Mouse (Mus musculus) cerebellum, adult 18-20 months (tissue): ENCODE results near the gene Lamb3.
"Not testable (repeated sequence)": the region's sequence is repeated elsewhere in the genome, so short reads cannot be mapped to it uniquely, and the experiment has no call there.

ENCODE experiments used
- DNase-seq, 2 experiments: peaks; one replicate each; pipeline ENCODE4 v3.0.0; 2021

Gene Lamb3

GRCm38 (mm10) chr1:193285766-193286325 lies 78.3 kb downstream of the Lamb3 start:
- DNase-seq: not testable (repeated sequence)

- DNase-seq: no peak
Measured at GRCm38 (mm10) chr1:193287578-193287977, 80.1 kb downstream of the Lamb3 start.

GRCm38 (mm10) chr1:193289076-193289475 lies 81.6 kb downstream of the Lamb3 start:
- DNase-seq: no peak

DNA sequence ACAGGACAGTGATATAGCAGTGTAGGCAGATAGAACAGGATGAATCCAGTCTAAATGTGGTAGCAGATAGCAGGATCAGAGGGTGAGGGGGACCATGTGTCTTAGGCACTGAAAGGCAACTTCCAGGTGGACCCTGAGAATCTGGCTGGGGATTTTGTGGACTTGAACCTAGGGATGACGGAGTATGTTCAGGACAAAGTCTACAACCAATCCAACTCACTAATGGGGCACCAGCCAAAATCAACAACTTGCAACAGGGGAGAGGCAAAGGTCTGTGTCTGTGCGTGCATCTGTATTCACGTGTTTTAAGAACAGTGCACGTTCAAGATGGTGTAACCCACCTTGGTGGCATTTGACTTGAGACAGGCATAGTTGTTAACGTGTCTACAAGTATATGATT lies 82.4 kb downstream of the Lamb3 start:
- DNase-seq: no peak

GRCm38 (mm10) chr1:193290686-193291085 lies 83.2 kb downstream of the Lamb3 start:
- DNase-seq: no peak

DNA sequence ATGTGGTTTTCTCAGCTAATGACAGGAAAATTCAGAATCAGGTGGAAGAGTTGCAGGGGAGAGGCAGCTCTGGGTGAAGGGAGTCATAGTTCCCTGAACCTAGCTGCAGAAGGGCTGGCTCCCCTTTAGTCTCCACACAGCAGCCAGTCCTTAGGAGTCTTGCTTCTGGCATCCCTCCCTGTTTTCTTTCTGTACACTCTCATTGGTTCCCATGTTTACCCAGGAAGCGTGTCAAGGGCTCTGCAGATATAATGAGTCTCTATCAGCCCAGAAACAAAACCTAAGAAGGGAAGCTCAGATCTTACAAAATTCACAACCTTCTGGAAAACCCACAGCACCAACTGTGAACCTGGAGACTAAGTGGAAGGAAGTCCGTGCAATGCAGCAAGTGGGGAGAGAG lies 85.5 kb downstream of the Lamb3 start:
- no peak for DNase-seq

DNA sequence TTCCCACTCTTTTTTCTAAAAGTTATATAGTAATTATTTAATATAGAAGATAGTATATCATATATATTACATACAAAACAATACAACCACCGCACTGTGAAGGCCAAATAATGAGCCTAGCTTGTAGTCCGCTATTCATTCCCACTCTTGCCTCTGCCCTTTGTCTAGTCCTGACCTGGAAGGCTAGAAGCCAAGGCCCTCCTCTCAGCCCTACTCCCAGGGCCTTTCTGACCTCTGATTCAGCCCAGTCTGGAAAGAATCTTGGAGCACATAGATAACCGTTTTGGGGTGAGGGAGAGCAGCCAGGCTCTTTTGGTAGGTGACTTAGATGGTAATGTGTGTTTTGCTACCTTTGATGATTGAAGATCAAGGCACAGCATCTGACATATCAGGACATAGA lies 86.4 kb downstream of the Lamb3 start:
- no peak for DNase-seq

DNA sequence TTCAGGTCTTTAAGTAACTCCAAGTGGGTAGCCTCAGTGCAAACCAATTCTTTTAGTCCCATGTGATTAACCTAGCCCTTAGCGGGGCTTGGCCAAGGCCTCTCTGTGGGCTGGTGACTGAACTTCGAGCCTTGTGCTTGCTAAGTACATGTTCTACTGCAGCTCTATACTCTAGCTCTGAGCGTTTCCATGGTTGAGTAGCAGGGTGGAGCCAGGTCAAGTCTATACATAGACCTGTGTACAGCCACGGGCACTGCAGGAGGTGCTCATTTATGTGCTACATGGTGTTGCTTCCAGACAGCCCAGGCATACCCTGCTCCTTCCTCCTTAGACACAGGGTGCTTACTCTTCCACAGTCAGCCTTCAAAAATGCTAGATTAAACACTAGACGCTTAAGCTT lies 88.4 kb downstream of the Lamb3 start:
- DNase-seq: no peak

GRCm38 (mm10) chr1:193298141-193298765 lies 90.8 kb downstream of the Lamb3 start:
- no peak for DNase-seq

GRCm38 (mm10) chr1:193299995-193300394 lies 92.5 kb downstream of the Lamb3 start:
- no peak for DNase-seq

- DNase-seq: peak; percentile 59 to 67
Measured at GRCm38 (mm10) chr1:193301216-193302092, 94.0 kb downstream of the Lamb3 start.

DNA sequence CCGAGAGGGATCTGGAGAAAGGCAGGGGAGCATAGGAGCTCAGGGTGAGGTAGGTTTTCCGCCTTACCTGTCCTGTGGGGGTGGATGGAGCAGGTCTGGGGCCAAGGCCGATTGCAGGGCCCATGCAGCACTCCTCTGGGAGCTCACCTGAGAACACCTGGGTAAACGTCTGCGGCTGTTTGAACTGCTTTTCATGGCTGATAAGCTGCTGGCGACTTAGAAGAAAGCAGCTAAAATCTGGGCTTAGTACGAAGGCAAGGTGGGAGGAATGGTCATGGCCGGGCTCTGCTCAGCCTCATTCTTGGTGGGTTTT lies 94.5 kb downstream of the Lamb3 start:
- DNase-seq: no peak

DNA sequence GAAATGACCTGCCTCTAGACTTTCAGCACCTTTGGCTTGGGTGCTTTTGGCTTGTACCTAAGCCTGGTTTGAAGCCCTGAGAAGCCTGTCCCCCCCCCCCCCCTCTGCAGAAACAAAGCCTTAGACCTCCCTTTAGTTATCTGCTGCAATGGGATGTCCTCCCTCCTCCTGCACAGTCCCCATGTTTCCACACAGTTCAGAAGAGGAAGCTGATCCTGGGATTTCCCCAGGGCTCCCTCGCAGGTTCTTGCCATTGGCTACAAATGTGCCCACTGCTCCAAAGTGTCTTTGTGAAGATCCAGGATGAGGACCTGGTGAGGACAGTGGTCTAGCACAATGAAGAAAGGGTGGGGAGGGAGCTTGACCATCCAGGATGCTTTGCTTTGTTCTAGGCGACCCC lies 95.6 kb downstream of the Lamb3 start:
- no peak for DNase-seq

- peak; percentile 73 to 82 for DNase-seq
Measured at GRCm38 (mm10) chr1:193305386-193305785, 97.9 kb downstream of the Lamb3 start.

DNA sequence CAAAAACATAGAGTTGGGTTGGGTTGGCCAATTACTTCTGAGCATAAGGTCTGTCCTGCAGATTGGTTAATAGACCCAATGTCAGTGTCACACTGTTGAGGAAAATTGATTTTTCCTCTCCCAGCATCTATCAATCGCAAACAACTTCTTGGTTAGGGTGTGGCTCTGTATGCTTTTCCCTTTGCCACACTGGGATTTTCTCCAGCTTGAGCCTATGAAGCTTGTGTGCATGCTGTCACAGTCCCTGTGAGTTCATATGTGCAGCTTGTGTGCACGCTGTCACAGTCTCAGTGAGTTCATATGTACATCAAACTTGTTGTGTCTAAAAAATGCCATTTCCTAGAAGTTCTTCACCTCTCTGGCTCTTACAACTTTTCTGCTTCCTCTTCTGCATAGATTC lies 99.3 kb downstream of the Lamb3 start:
- DNase-seq: no peak

GRCm38 (mm10) chr1:193309785-193310518 lies 102.5 kb downstream of the Lamb3 start:
- no peak for DNase-seq

- DNase-seq: no peak
Measured at GRCm38 (mm10) chr1:193310519-193311085, 103.1 kb downstream of the Lamb3 start.

DNA sequence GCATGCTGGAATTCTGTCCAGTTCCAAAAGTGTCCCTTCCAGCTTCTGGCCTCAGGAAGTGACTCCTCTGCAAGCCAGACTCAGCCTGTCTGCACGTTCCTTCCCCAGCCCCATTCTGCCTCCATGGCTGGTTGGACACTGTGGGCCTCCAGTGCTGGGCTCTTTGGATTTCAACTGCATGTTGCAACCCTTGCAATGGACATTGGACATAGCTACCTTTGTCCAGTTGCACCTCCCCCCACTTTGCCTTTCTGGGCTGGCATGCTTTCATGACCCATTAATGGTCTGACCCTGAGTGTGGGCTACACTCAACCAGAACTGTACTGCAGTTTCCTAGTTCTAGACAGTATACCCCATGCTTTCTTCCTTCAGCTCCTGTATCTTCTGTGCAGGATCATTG lies 104.1 kb downstream of the Lamb3 start:
- DNase-seq: peak in 1 of 2 experiments; percentile 7

DNA sequence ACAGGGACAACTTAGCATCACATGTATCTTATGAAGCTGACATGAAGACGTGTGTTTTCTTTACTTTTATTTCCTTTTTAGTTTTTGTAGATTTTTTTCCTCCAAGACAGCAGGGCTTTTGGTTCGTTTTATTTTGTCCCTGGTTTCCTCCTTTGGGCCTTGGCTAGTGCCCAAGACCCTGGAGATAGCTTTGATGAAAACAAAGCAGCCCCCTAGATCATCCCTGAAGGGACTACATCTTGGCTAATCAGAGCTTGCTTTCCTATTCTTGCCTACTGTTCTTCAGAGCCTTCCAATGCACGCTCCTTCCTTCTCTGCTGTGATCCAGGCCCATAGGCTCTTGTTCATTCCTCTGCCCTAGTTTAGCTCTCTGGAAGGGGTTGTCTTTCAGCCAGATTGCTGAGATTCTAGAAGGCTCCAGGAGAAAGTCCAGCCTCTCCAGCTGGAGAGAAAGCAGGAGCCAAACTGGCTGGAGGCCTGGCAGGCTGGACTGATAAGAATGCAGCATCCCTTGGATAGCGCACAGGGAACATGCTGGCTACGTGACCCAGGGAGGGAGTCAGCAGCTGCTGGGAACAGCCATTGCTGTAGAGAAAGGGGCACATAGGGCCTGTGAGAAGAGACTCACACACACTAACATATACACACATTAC lies 108.3 kb downstream of the Lamb3 start:
- DNase-seq: peak; percentile 87 to 91

DNA sequence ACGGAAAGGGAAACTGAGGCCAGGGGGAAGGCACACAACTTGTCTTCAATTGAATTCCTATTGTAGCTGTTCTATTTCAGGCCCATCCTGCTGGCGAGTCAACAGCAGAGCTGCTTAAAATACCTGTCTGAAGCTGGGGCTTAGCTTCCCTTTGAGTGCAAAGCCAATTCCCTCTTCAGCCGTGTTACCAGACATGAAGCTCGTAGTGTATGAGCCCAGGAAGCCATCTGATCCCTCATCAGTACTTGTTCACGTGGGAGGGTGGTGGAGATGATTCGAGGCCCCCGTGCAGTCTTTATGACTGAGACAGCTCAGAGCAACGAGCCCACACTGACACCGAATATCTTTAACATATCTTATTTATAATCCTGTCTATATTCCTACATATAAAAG lies 108.9 kb downstream of the Lamb3 start:
- DNase-seq: no peak

- peak; percentile 72 to 79 for DNase-seq
Measured at GRCm38 (mm10) chr1:193317159-193317559, 109.7 kb downstream of the Lamb3 start.

- no peak for DNase-seq
Measured at GRCm38 (mm10) chr1:193319721-193320120, 112.2 kb downstream of the Lamb3 start.

GRCm38 (mm10) chr1:193320398-193320797 lies 112.9 kb downstream of the Lamb3 start:
- no peak for DNase-seq
